Mouse (Mus musculus): ENCODE measurements at regions not wholly inside any gene's neighbourhood (a gene's known extent, or its start where the extent isn't known, plus 50 kb on each side); places are given as distances from the start of the nearest gene placed in this dataset.

DNA sequence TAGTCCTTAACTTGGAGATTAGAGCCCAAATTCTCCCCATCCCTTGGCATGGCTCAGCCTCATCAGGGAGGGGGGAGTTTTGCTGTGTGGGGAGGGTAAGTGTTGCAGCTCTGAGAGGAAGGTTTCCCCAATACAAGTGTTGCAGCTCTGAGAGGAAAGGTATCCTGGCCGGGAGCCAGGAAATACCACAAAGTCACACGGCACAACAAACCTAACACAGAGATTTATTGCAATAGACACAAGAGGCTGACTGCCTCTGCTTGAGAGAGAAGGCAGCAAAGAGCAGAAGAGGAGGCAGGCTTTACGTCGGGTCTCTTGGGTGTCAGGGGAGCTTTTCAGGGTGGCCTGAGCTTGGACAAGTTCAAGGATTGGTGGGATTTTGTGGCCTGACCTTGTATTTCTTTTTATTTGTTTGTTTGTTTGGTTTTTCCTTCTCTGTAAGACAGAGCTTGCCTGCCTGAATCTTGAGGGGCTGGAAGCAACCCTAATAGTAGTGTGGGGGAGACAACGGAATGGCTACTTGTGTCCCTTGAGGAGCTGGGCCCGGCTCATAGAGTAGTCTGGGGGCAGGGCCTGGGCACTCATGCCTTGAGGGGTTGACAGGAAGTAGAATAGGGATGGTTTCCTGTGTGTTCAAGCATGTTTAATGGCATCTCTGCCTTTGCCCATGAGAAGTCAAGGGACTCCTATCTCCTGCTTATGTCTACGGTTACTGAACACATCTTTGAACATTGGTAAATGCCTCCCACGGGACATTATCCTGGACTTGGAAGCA lies 302.3 kb downstream of the 4933412E24Rik start:
- ATAC-seq (ENCODE audit: insufficient number of reproducible peaks, low FRiP score, low TSS enrichment, low read depth): no peak
- H3K9me3 ChIP-seq (replicated peaks): no peaks in the 10 kb centered on the region
- no peak overlapping the region for H3K9ac ChIP-seq
- whole genome bisulfite sequencing: 63% methylated on average over 8 of the region's 8 CpGs
- H3K27me3 ChIP-seq: no peaks in the 10 kb centered on the region
- H3K36me3 ChIP-seq: no peaks in the 10 kb centered on the region
- no peak overlapping the region for H3K4me3 ChIP-seq (replicated peaks)
- H3K4me2 ChIP-seq (replicated peaks): no peak overlapping the region
- H3K4me1 ChIP-seq: peaks cover 4% of the 10 kb centered on the region; the same call in 1 of the 2 replicates
- no peak overlapping the region for H3K27ac ChIP-seq (replicated peaks)

DNA sequence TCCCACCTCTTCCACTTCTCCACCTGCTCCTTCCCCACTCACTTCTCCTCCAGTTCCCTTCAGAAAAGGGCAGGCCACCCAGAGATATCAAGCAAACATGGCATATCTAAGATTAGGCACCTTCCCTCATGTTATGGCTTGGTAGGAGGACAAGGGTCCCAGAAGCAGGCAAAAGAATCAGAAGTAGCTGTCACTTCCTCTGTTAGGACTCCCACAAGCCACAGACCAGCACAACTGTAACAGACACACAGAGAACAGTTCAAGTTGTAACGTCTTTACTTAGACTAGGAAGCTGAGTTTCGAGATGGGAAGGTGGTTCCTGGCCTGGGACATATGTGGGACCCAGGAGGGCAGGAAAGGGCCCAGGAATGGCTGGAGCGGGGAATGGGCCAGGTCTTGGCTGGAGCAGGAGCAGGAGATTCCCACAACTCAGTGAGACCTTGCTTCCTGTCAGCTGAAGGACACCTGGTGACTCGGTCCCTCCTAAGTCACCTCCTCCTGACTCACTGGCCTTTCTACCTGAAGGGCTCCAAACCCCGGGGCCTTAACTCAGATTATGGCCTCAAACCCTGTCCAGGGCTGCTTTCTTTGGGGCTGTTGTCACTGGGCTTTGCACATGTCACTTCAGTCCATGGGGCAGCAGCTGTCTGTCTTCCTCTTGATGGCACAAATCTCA lies 304.2 kb downstream of the 4933412E24Rik start:
- no peak for ATAC-seq (ENCODE audit: insufficient number of reproducible peaks, low FRiP score, low TSS enrichment, low read depth)
- 72% methylated on average over 5 of the region's 5 CpGs for WGBS
- Histone ChIP-seq H3K9ac (no peak overlapping the region), H3K9me3 (replicated peaks) (no peaks in the 10 kb centered on the region), H3K4me2 (replicated peaks) (no peak overlapping the region), H3K27ac (replicated peaks) (no peak overlapping the region), H3K36me3 (no peaks in the 10 kb centered on the region), H3K27me3 (no peaks in the 10 kb centered on the region), H3K4me3 (replicated peaks) (no peak overlapping the region), H3K4me1 (peaks cover 4% of the 10 kb centered on the region; the same call in 1 of the 2 replicates)

DNA sequence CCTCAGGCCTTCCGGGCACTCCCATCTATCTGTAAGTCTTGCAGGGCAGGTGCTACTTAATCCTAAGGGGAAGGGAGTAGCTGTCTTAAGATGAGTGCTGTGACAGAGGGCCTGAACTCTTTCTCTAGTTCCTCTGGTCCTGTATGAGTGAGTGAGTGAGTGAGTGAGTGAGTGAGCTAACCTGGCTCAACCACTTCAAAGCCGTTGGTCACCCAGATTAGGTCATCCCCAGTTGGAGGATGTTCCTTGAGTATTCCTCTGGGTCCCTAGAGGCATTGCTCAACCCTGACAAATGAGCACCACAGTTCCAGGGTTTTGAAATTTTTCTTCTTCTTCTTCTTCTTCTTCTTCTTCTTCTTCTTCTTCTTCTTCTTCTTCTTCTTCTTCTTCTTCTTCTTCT lies 306.5 kb downstream of the 4933412E24Rik start:
- no peaks in the 10 kb centered on the region for H3K27me3 ChIP-seq
- no peak overlapping the region for H3K27ac ChIP-seq (replicated peaks)
- H3K4me1 ChIP-seq: peaks cover 4% of the 10 kb centered on the region; the same call in 1 of the 2 replicates
- WGBS: 83% methylated on average over 2 of the region's 2 CpGs
- no peak overlapping the region for H3K4me3 ChIP-seq (replicated peaks)
- no peaks in the 10 kb centered on the region for H3K9me3 ChIP-seq (replicated peaks)
- H3K4me2 ChIP-seq (replicated peaks): no peak overlapping the region
- no peak for ATAC-seq (ENCODE audit: insufficient number of reproducible peaks, low FRiP score, low TSS enrichment, low read depth)
- no peak overlapping the region for H3K9ac ChIP-seq
- H3K36me3 ChIP-seq: no peaks in the 10 kb centered on the region

DNA sequence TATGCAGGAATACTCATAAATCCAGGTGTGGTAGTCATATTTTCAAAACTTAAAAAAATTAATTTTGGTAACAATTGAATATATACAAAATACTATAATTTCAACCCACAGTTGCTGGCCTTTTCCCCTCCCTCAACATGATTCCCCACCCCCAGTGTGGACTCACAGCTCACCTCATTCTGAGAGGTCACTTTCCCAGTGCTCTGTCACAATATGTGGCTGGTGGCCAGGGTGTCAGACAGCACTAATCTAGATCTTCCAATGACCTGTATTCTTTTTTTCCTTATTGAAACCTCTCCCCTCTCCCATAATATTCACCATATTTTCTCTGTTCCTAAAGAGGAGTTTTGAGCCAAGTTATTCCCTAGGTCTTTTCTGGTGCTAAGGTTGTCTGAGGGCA lies 308.0 kb downstream of the 4933412E24Rik start:
- Histone ChIP-seq H3K27ac (replicated peaks) (no peak overlapping the region), H3K27me3 (no peaks in the 10 kb centered on the region), H3K36me3 (no peaks in the 10 kb centered on the region), H3K9me3 (replicated peaks) (no peaks in the 10 kb centered on the region), H3K4me1 (no peaks in the 10 kb centered on the region), H3K4me3 (replicated peaks) (no peak overlapping the region), H3K9ac (no peak overlapping the region), H3K4me2 (replicated peaks) (no peak overlapping the region)
- ATAC-seq (ENCODE audit: insufficient number of reproducible peaks, low FRiP score, low TSS enrichment, low read depth): no peak

DNA sequence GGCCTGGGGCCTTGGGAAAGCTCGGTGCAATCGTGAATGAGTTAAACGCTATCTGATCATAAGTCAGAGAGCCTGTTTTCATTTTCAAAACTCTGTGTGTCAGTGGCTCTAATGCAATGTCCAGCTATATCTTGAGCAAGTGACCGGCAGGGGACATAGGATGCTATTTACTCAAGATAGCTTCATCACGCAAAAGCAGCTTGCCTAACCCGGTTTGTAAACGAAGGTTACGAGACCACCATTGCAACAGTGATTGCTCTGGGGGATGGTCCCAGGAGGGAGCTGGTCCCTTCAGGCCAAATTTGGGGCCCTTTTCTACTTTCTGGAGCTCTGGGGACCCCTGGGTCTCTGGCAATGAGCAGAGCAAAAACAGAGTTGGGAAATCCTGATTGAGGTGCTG lies 309.3 kb downstream of the 4933412E24Rik start:
- H3K9ac ChIP-seq: no peak overlapping the region
- no peaks in the 10 kb centered on the region for H3K27me3 ChIP-seq
- H3K27ac ChIP-seq (replicated peaks): no peak overlapping the region
- ATAC-seq (ENCODE audit: insufficient number of reproducible peaks, low FRiP score, low TSS enrichment, low read depth): no peak
- H3K9me3 ChIP-seq (replicated peaks): no peaks in the 10 kb centered on the region
- H3K36me3 ChIP-seq: no peaks in the 10 kb centered on the region
- H3K4me1 ChIP-seq: no peaks in the 10 kb centered on the region
- no peak overlapping the region for H3K4me2 ChIP-seq (replicated peaks)
- H3K4me3 ChIP-seq (replicated peaks): no peak overlapping the region
- 78% methylated on average over 8 of the region's 8 CpGs for WGBS
